Mouse (Mus musculus) neutrophil, adult 5-6 weeks (primary cell): ENCODE data around the gene Lrmda. TPM values are rescaled to one million over a fixed set of nuclear protein-coding genes. Genes with fewer than 3 reads are reported as not detected.
A peak's percentile ranks its signal among the peaks of the same experiment; 100 is the strongest.

Experiments
- ATAC-seq: fragments of 151-379, 151-347 bp; 2 replicates; pipeline ENCODE4 v1.8.0; 2017; ENCODE audit warnings: mild to moderate bottlenecking, moderate TSS enrichment; ENCODE audit not compliant: insufficient number of reproducible peaks, poor library complexity, low FRiP score, severe bottlenecking; ENCODE audit errors: extremely low read depth
- total RNA-seq: library from RNA; stranded (forward); fragments of 200-1000 nt; gene quantifications from 2 replicates; pipeline ENCODE4 v1.2.3, GENCODE M21; 2017

The Lrmda gene
- total RNA-seq, 1 experiment from 2014 or later = 5.2 TPM

DNA sequence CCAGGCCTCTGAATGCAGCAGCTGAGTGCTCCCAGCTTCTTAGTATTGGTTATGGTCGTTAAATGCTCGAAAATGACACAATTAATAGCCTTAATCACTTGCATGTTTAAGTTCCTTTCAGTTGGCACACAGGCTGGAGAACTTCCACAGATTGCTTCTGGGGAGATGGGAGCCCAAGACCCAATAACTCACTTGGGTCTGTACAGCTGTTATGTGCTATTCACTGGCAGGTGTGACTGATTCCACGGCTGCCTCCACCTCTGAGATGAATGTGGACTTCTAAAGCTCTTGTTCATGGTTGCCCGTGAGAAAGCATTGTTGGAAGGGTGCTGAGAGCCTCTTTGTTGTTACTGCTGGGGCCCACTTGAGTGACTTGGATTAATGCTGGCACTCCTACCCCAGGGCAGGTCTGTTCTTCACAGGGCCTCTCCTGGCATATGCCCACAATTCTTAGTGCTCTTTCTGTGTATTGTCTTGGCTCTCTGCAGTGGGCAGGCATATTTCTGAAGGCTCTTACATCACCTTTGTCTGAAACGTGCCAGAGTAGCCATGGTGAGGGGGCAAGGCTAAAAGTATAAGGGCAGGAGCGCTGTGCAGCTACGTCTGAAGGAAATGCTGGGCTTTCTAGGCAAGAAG lies 111.6 kb downstream of the Lrmda start:
- ATAC-seq = no peak

DNA sequence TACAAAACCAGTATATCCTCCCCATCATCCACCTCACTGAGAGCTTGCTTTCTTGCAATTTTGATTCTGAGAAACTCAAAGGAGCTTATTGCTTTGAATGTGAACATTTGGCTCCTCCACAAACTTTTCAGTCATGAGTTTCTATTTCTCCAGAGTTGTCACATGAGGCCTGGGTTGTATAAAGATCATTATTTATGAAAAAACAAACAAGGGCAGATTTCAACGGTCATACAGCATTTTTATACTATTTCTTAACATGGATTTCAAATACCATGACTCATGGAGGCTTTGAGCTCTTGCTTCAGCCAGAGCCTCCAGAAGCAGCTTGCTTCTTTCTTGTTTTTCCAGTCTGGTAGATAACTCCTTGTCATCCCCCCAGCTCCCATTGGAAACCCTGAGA lies 119.8 kb downstream of the Lrmda start:
- ATAC-seq = no peak

DNA sequence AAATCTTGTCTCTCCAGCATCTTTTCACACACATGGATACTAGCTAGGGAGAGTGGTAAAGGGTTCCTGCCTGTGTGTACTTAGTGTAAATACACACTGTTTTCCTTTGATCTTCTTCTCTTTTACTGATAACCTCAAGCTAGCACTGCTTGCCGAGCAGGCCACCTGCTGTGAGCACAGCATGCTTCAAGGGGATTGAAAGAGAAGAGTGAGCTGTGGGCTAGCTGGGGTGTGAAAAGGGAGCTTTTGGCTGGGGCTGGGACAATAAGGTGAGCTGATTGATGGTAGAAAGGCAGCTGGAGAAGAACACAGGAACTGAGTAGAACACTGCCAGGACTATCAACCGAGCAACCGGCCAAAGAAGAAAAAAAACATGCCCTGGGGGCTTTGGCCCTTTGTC lies 124.5 kb downstream of the Lrmda start:
- no peak for ATAC-seq

DNA sequence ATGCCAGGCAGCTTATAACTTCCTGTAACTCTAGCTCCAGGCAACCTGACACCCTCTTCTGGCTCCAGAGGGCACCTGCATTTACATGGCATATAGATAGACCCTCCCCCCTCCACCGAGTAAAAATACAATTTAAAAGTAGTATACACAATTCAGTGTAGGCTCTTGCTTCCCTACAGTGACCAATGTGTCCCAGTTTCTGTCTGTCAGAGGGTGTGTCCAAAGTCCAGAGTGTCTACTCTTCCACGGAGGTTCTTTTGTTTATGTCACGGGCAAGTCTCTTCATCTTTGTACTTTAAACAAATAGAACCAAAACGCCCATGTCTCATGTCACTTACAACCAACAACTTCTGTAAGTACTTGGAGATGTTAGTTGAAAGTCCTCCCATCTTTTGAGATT lies 126.4 kb downstream of the Lrmda start:
- ATAC-seq = no peak

DNA sequence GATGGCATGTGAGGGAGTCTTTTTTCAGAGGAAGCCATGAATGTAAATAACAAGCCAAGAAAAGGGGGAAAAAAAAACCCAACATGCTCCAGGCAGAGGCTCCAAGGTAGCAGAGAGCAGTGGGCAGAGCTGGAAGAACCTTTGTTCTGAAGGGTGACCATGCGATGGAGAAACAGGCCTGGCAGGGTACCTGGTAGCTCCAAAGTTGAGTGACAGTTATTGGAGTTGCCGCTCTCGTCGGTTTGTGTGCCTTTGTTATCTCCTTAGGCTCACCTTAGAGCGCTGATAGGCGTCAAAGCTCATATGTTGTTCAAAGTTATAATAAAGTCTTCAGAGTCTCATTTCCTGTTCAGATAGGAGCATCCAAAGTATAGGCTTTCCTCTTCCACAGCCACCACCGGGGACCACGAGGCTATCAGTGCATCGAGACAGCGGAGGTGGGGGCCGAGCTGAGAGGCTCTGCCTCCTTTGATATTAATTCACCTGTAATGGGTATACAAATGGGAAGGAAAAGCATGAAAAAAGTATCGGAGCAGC lies 127.1 kb downstream of the Lrmda start:
- no peak for ATAC-seq

DNA sequence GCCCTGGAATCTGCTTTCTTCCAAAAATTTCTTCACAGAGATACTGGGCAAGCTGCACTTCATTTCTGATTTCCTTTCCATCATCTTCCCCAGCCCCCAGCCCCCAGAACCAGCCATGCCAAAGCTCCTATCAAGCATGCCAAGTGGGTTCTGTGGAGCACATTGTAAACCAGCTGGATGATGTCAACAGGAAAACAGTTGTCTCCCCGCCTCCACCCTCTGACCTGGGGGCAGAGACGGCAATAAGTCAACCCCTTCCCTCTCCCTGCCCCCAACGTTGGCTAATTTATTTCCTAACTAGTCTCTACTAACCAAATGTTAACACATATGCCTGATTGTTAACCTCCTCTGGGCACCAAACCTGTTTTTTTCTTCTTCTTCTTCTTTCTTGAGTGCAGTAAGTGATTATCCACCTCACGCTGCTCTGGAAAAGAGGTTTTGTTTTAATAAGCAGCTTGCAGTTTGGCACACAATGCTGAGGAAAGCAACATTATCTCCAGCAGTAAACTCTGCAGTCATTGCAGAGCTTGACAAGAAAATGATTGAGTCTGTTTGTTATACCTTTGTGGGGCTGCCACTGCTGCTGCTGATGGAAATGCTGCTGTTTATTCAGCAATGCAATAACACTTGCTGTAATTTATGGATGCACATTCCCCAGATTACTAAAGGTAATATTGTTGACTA lies 128.0 kb downstream of the Lrmda start:
- ATAC-seq = no peak

DNA sequence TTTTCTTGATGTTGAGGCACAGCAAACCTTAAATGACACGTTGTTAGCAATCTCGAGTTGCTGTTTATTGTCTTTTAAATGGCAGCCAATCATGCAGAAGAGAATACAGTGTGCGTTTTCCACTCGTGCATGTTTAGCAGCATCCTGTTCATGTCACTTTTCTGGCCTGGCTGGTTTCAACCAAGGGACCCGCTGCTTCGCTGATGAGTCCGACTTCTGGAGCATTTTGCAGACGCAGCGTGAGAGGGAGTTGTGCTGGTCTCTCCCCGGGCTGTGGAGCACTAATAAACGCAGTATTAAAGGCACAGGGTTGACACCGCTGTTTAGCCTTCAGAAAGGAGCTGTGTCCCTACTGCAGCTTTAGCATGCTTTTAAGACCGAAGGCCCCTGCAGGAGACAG lies 133.2 kb downstream of the Lrmda start:
- no peak for ATAC-seq

DNA sequence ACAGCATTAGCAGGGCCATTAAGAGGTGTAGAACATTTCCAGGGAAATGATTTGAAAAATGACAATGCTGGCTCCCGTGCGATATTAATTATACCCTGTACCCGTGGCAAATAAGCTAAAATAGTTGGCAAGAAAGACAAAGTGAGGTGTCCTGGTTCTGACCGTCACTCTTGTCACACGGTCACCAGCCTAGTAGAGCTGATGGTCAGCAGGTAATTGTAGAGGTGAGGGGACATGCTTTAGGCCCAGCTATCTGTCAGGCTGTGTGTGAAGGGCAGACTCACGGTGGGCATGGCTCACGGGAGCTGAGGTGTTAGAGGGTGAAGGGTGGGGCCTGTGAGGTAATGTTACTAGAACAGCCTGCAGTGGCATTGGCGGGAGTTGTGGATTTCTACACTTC lies 134.6 kb downstream of the Lrmda start:
- no peak for ATAC-seq

DNA sequence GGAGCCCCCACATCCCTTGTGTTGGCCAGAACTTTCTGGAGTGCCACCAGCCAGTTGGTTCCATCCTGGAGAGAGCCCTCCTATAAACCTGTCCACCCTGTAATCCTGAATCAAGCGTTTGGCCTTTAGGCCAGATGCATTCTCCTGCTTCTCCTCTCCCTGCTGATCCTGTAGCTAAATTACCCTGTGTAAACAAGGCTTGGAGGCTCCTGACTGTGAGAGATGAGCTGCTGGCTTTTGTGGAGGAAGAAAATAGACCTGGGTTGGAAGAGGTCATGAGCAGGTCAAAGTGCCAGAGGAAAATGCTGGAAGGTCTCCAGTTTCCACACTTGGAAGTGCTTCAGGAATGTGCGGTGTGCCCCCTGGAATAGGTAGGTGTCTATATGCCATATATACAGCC lies 135.5 kb downstream of the Lrmda start:
- no peak for ATAC-seq

DNA sequence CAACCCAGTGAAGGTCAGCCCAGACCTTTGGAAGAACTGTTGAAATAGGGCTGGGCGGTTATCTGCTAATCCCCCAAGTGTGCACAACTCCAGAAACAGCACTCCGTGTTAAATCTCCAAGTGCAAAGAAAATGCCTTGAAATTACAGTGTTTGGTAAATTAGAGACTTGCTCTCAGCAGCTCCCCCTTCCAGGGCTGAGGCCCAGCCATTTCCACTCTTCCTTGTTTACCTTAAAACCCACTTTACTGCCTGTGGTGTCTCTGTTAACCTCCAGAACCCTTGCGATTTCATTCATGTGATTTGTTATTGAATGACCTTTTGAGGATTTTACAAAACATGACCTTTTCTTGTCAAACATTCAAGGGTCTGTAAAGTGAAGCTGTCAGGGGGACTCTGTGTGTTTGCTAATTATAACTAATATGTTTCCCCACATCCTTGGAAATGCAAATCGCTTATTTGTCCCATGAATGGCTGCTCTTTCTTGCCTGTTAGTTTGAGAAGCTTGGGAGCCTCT lies 136.1 kb downstream of the Lrmda start:
- ATAC-seq = no peak

DNA sequence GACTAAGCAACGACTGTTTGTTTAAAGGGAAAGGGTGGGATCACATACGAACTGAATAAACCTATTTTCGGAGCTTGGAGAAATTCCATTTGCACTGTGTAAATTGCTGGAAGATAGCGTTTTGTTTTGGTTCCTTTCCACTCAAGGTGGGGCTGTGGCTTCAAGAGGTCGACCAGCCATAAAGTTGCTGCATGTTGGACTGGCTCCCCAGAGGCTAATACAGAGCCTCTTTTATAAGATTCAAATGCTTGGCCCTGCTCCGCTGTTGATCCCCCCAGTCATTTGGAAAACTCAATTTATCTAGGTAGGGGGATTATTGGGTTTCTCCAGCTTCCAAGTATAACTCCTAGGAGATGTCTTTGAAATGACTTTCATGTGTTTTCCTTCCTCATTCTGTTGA lies 137.5 kb downstream of the Lrmda start:
- no peak for ATAC-seq

DNA sequence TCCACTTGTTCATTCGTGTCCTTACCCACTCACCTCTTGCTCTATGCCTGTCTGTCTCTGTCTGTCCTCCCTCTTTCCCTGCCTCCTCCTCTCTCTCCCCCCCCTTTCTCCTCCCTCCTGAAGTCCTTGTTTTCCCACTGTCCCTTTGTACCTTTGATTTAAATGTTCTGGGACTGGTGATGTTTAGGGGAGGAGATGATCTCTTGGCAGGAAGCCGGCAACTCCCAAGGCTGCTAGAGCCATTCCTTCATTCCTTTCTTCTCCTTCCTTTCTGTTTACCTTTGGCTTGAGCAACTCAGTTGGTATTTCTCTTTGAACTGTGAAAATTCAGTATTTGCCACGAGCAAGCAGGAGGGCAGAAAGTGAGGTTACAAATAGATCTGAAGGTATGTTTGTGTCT lies 141.9 kb downstream of the Lrmda start:
- ATAC-seq = no peak

DNA sequence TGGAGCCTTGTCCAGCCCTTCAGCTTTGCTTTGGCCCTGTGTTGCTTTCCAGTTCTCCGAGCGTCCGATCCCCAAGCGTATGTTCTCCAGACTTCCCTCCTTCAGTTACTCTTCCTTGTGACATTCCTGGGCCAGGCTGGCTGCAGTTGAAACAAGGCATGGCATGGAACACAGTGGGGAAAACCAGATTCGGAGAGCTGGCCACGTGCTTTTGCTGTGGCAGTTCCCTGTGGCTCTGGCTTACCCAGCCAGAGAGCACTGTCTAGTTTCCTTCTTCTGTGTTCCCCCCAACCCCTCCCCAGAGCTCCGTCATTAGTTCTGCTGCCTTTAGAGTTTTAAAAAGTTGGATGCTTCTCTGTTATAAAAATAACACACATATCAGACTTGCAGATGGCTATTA lies 147.8 kb downstream of the Lrmda start:
- no peak for ATAC-seq

DNA sequence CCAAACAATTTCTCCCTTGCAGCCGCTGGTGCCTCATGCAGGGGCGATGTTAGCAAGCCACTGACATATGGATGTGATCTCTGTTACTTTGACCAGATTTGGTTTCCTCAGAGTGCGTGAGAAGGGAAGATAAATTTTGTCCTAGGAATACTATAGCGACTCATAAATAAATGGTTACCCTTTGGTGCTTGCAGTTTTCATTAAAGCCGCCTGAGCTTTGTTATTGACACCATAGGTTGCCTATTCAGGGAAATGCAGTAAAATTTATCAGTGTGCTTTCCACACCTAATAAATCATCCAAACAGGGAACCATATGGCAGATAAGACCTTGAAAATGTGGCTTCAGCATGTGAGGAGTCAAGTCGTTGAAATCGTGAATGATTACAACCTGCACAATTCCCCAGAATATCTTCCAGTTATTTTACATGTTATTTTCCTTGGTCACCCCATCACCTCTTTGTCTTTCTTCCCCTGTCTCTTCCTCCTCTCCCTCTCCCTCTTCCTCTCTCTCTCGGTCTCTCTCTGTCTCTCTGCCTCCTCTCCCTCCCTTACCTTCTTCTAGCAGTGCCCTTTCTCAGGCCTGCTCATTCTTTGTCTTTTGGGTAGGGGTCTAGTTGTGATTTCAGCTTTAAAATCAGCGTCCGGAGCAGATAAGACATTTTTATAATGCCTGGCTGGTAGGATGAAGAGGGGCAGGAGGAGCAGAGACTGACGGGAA lies 148.7 kb downstream of the Lrmda start:
- ATAC-seq = no peak

DNA sequence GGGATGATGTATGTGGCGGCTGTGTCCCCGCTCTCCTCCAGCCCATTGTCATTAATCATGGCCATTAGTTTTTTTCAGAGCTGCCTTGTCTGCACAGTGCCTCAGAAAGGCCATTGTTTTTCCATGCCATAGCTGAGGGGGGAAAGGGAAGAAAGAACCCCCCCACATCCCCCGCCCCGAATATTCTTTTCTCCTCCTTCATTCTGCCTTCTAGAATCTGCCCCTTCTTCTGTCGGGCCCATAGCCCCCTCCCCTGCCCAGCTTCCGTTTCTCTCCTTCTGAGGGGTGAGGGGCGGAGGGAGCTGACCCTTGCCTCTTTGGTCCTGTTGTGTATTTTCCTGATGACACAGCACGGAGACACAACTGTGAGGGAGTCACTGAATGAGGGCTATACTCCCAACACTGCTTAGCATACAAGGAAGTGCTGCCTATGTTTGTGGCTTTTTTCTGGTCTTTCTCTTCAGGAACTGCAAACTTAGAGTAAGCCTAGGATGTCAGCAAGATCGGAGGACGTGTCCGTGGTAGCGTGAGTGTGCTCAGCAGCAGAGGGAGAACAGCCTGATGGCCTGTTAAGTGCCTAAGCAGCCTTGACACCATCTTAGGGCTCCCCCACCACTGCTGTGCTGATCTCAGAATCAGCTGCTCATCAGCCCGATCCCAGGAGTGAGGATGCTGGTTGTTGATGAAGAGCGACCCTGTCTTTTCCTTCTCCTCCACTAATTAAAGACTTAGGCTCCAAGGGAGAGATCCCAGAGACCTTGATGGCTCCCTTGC lies 149.5 kb downstream of the Lrmda start:
- ATAC-seq = no peak

DNA sequence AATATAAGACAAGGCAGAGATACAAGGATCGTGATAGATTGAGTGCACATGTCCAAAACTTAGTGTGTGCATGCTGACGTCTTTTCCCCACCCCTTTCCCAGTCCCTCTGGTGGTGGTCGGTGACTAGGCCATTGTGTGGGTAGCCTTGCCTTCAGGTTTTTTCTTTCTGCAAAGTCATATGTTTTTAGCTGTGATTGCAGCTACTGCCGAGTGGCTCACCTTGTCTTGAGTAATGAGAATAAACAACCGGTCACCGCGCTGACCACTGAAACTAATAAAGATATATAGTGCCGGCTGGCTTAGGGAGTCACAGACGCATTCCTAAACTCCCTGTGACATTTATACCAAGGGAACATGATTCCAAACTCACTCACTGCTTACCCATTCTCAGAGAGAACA lies 155.2 kb downstream of the Lrmda start:
- ATAC-seq = no peak

DNA sequence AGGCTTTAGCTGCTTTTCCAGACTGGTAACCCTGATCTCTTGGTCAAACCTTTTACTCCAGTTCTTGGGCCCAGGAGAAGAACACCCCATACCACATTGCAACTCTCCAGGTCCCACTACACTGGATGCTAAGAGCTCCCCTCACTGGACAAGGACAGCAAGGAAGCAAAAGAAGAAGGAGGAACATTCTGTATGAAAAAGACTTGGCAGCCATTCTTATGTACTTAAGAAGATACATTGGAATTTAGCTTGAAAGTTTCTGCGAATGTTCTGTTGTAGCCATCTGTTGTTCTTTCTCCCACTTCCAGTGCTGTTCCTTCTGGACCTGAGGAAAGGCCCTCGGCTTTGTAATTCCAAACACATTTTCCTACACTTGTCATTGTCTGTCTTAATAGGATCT lies 160.2 kb downstream of the Lrmda start:
- ATAC-seq = no peak

DNA sequence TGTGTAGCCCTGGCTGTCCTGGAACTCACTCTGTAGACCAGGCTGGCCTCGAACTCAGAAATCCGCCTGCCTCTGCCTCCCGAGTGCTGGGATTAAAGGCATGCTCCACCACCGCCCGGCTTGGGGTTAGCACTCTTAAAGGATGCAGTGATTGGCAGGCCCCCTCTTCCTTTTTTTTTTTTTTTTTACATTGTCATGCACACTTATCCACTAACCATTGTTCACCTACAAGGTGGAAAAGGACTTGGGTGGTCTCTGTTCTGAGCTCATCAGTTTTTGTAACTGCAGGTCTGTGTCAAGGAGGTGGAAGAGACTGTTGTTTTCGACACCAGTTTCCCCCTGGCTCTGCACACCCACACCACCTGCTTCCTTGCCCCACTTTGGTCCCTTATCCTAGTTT lies 162.0 kb downstream of the Lrmda start:
- no peak for ATAC-seq

DNA sequence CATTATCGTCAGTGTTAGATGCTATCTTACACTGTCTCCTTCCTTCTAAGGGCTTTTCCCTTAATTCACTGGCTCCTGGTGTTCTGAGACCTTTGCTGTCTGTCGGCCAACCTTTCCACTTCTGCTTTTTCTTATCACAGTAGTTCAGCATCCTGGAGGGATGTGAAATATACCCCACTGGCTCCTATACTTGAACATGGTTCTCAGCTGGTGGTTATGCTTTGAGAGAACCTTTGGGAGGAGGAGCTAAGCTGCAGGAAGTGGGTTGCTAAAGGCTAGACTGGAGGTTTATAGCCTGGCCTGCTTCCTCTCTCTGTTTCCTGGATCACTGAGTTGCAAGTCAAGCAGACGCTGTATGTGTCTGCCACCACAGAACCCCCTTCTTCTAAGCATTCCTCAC lies 163.7 kb downstream of the Lrmda start:
- ATAC-seq = peak; percentile 19; the same call in 1 of the 2 replicates
